Mouse (Mus musculus): Measurements from ENCODE around the gene Ahsa1.
"Not testable (repeated sequence)": the region's sequence is repeated elsewhere in the genome, so short reads cannot be mapped to it uniquely, and the experiment has no call there.

DNA sequence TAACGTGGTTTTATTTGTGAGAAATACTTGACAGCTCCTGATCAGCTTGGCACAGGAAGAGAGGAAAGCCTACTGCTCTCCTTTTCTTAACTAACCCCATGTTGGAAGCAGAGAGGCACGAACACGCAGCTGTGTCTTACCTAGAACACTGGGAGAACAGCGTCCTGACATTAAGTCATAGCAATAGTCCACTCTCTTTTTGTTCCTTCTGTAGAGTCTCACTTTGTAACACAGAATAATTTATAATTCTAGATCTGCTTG lies 40.2 kb downstream of the Ahsa1 start:
- TF ChIP-seq GATA1 (IDR thresholded peaks at IDR 0.05; ENCODE audit: borderline replicate concordance, low read length); FLI1 (IDR thresholded peaks at IDR 0.05; ENCODE audit: low read length): not testable (repeated sequence)

Data from megakaryocyte, embryonic 14.5 days (primary cell).